Mouse (Mus musculus): ENCODE measurements around the gene Gm20388.

- TF ChIP-seq POLR2A (IDR thresholded peaks at IDR 0.05; ENCODE audit: insufficient read depth, low read length) (no peak), EP300 (IDR thresholded peaks at IDR 0.05; ENCODE audit: insufficient read depth, low read depth, low read length) (no peak)
These were observed 2279.9 kb downstream of the Gm20388 start for GRCm38 (mm10) chr8:122190349-122191053.

Data from ES-Bruce4 (cell line).